Mouse (Mus musculus) CH12.LX (cell line): ENCODE measurements around the gene Mrap2. TPM values are rescaled to one million over a fixed set of nuclear protein-coding genes. Genes with fewer than 3 reads are reported as not detected.

ENCODE experiments used
- DNase-seq: peaks from one replicate; pipeline ENCODE4 v3.0.0-alpha.2; 2013; ENCODE audit errors: extremely low read depth
- H3K27ac ChIP-seq: 2 replicates; pipeline ENCODE4 v1.5.1; 2012; ENCODE audit warnings: low read depth, mild to moderate bottlenecking, control low read depth, moderate library complexity; ENCODE audit not compliant: insufficient read depth
- H3K27me3 ChIP-seq: replicated peaks from 2 replicates; pipeline ENCODE3; 2012; ENCODE audit warnings: inconsistent platforms
- H3K36me3 ChIP-seq, 2 experiments: replicated peaks in 1 of 2; 2 replicates each; pipeline versions ENCODE3 to v1.6.1; 2012; ENCODE audit warnings: inconsistent platforms in 1 of 2, low read length in 1 of 2, mild to moderate bottlenecking in 1 of 2, mixed read lengths in 1 of 2, moderate library complexity in 1 of 2; ENCODE audit not compliant: control insufficient read depth in 1 of 2, insufficient read depth in 1 of 2
- H3K4me1 ChIP-seq, 2 experiments: 2 replicates each; pipeline ENCODE4 v1.6.1; 2012; ENCODE audit warnings: inconsistent platforms in 1 of 2, moderate library complexity in 1 of 2; ENCODE audit not compliant: insufficient read depth in 2 of 2, control insufficient read depth in 1 of 2
- H3K4me2 ChIP-seq: 2 replicates; pipeline ENCODE4 v1.6.1; 2012; ENCODE audit warnings: low read depth, mild to moderate bottlenecking, control low read depth; ENCODE audit not compliant: poor library complexity, insufficient read depth, severe bottlenecking
- H3K4me3 ChIP-seq, 3 experiments: fragments of 150-350 bp in 1 of 3; sonication (generic) in 1 of 3; replicated peaks in 1 of 3; 2 replicates each; pipeline versions ENCODE3 to v1.5.1; 2011 to 2012; ENCODE audit warnings: low read depth in 2 of 3, low read length in 2 of 3, mild to moderate bottlenecking in 2 of 3, moderate library complexity in 2 of 3, control low read depth in 1 of 3, improper control_type of control experiment in 1 of 3, inconsistent platforms in 1 of 3, mixed read lengths in 1 of 3; ENCODE audit not compliant: poor library complexity in 1 of 3
- H3K79me2 ChIP-seq: replicated peaks from 2 replicates; pipeline ENCODE4 v1.6.1; 2012; ENCODE audit warnings: mild to moderate bottlenecking, moderate library complexity; ENCODE audit not compliant: control insufficient read depth, poor library complexity, insufficient read depth, severe bottlenecking; ENCODE audit errors: extremely low read depth
- H3K9ac ChIP-seq: 2 replicates; pipeline ENCODE4 v1.6.1; 2012; ENCODE audit warnings: low read depth, mild to moderate bottlenecking, control low read depth, moderate library complexity; ENCODE audit not compliant: insufficient read depth
- H3K9me3 ChIP-seq: replicated peaks from 2 replicates; pipeline ENCODE3; 2012; ENCODE audit warnings: low read length, inconsistent platforms, mixed read lengths
- BHLHE40 ChIP-seq: IDR thresholded peaks from 2 replicates; pipeline ENCODE4 v1.6.1; 2011; ENCODE audit warnings: mild to moderate bottlenecking, low read depth, low read length, improper control_type of control experiment
- CHD2 ChIP-seq: IDR thresholded peaks from 2 replicates; pipeline ENCODE4 v1.6.1; 2011; ENCODE audit warnings: low read length, improper control_type of control experiment
- E2F4 ChIP-seq: IDR thresholded peaks from 2 replicates; pipeline ENCODE4 v1.6.1; 2011; ENCODE audit warnings: low read depth, low read length, improper control_type of control experiment; ENCODE audit not compliant: insufficient replicate concordance
- ETS1 ChIP-seq: conservative IDR thresholded peaks from 2 replicates; pipeline ENCODE4 v1.6.1; 2012; ENCODE audit warnings: low read depth, mild to moderate bottlenecking, inconsistent platforms, low read length, improper control_type of control experiment, moderate library complexity
- HCFC1 ChIP-seq: IDR thresholded peaks from 2 replicates; pipeline ENCODE4 v1.6.1; 2012; ENCODE audit warnings: low read depth, mild to moderate bottlenecking, inconsistent platforms, low read length, improper control_type of control experiment
- JUND ChIP-seq: conservative IDR thresholded peaks from 2 replicates; pipeline ENCODE4 v1.6.1; 2011; ENCODE audit warnings: low read depth, low read length, improper control_type of control experiment
- KAT2A ChIP-seq: IDR thresholded peaks from 2 replicates; pipeline ENCODE4 v1.6.1; 2012; ENCODE audit warnings: low read length, improper control_type of control experiment, inconsistent platforms; ENCODE audit not compliant: insufficient replicate concordance
- MYC ChIP-seq: IDR thresholded peaks from 2 replicates; pipeline ENCODE4 v1.6.1; 2011; ENCODE audit warnings: low read depth, mild to moderate bottlenecking, improper control_type of control experiment, low read length
- POLR2A ChIP-seq: IDR thresholded peaks from 2 replicates; pipeline ENCODE4 v1.6.1; 2011; ENCODE audit warnings: low read depth, mild to moderate bottlenecking, improper control_type of control experiment, low read length
- RAD21 ChIP-seq: IDR thresholded peaks from 2 replicates; pipeline ENCODE4 v1.6.1; 2011; ENCODE audit warnings: low read depth, mild to moderate bottlenecking, low read length, improper control_type of control experiment, moderate library complexity
- SIN3A ChIP-seq: IDR thresholded peaks from 2 replicates; pipeline ENCODE4 v1.6.1; 2012; ENCODE audit warnings: low read length, improper control_type of control experiment, inconsistent platforms
- SMC3 ChIP-seq: IDR thresholded peaks from 2 replicates; pipeline ENCODE4 v1.6.1; 2011; ENCODE audit warnings: low read depth, low read length, improper control_type of control experiment
- TBP ChIP-seq: conservative IDR thresholded peaks from 2 replicates; pipeline ENCODE4 v1.6.1; 2011; ENCODE audit warnings: low read depth, low read length, improper control_type of control experiment
- TCF12 ChIP-seq: IDR thresholded peaks from 2 replicates; pipeline ENCODE4 v1.6.1; 2014; ENCODE audit warnings: low read depth, mild to moderate bottlenecking, inconsistent platforms, low read length, improper control_type of control experiment
- UBTF ChIP-seq: IDR thresholded peaks from 2 replicates; pipeline ENCODE4 v1.6.1; 2012; ENCODE audit warnings: low read depth, mild to moderate bottlenecking, inconsistent platforms, low read length, improper control_type of control experiment, moderate library complexity
- ZC3H11A ChIP-seq: IDR thresholded peaks from 2 replicates; pipeline ENCODE4 v1.6.1; 2012; ENCODE audit warnings: low read depth, mild to moderate bottlenecking, inconsistent platforms, low read length, improper control_type of control experiment
- ZMIZ1 ChIP-seq: IDR thresholded peaks from 2 replicates; pipeline ENCODE4 v1.6.1; 2012; ENCODE audit warnings: low read depth, mild to moderate bottlenecking, inconsistent platforms, low read length, improper control_type of control experiment
- dilution Hi-C: fragments of 300-500 bp; cut with MboI; formaldehyde crosslinking; loops from 2 replicates; pipeline ENCODE4 v1.14.3; 2020; ENCODE audit warnings: low sequenced_read_pairs; ENCODE audit not compliant: extremely low pct_unique_long_range_greater_than_20kb, extremely low pct_ligation_motif_present
- in situ Hi-C: fragments of 300-500 bp; cut with MboI; formaldehyde crosslinking; loops from 3 replicates; pipeline ENCODE4 v1.14.3; 2019; ENCODE audit warnings: low sequenced_read_pairs, low pct_ligation_motif_present, low pct_unique_long_range_greater_than_20kb, mixed read lengths
- polyA plus RNA-seq: library from polyadenylated mRNA; unstranded; fragments of >175 nt; gene quantifications from 2 replicates; pipeline ENCODE4 v1.2.1, GENCODE M21; 2012; ENCODE audit warnings: low read depth; ENCODE audit not compliant: insufficient read length
- total RNA-seq, 2 experiments: library from RNA; depleted of rRNA; stranded (reverse); fragments of 300-350 nt in 1 of 2; fragments of >200 nt in 1 of 2; gene quantifications; 2 replicates each; pipeline ENCODE4 v1.2.3; 2012 to 2014

Mrap2 gene
- total and polyA plus RNA-seq, 3 experiments: not detected

- Histone ChIP-seq H3K36me3 (no peaks in the 10 kb centered on the region), H3K27ac (no peak overlapping the region), H3K9me3 (no peaks in the 10 kb centered on the region), H3K4me3 (no peak overlapping the region), H3K27me3 (no peaks in the 10 kb centered on the region), H3K79me2 (no peaks in the 10 kb centered on the region), H3K4me2 (no peak overlapping the region), H3K9ac (no peak overlapping the region)
- dilution Hi-C loops: no loop called here
- TF ChIP-seq UBTF (no peak), ZMIZ1 (no peak)
- TF ChIP-seq, all 38 proteins: peak for 0
- H3K4me1 ChIP-seq: 0 out of 4 replicates have a peak, but pooled peaks cover 0 to 4% of the 10 kb centered on the region in 2 experiments
- in situ Hi-C loops: no loop called here
- no peak for DNase-seq
These were observed 18.5 kb downstream of the Mrap2 start for GRCm38 (mm10) chr9:87162559-87162958.

- Histone ChIP-seq H3K4me2 (no peak overlapping the region), H3K4me1 (peaks cover 0 to 17% of the 10 kb centered on the region in 2 experiments; a peak in 2 of 4 replicates), H3K9ac (no peak overlapping the region), H3K4me3 (no peak overlapping the region), H3K36me3 (no peaks in the 10 kb centered on the region), H3K9me3 (no peaks in the 10 kb centered on the region), H3K27ac (no peak overlapping the region), H3K79me2 (no peaks in the 10 kb centered on the region), H3K27me3 (no peaks in the 10 kb centered on the region)
- dilution Hi-C loops: no loop called here
- DNase-seq: no peak
- in situ Hi-C loops: no loop called here
- TF ChIP-seq RAD21: no peak
These were observed 23.1 kb downstream of the Mrap2 start for GRCm38 (mm10) chr9:87167001-87167830.

GRCm38 (mm10) chr9:87168051-87168450 lies 23.9 kb downstream of the Mrap2 start:
- peaks cover 0 to 16% of the 10 kb centered on the region in 2 experiments; a peak in 2 of 4 replicates for H3K4me1 ChIP-seq
- no peaks in the 10 kb centered on the region for H3K36me3 ChIP-seq
- H3K4me2 ChIP-seq: no peak overlapping the region
- H3K9me3 ChIP-seq: no peaks in the 10 kb centered on the region
- in situ Hi-C loops (no loop called here), dilution Hi-C loops (no loop called here)
- H3K4me3 ChIP-seq: no peak overlapping the region
- H3K9ac ChIP-seq: no peak overlapping the region
- H3K27ac ChIP-seq: no peak overlapping the region
- H3K79me2 ChIP-seq: no peaks in the 10 kb centered on the region
- TF ChIP-seq E2F4: no peak
- no peaks in the 10 kb centered on the region for H3K27me3 ChIP-seq
- no peak for DNase-seq

- DNase-seq: no peak
- Histone ChIP-seq H3K9ac (no peak overlapping the region), H3K27me3 (no peaks in the 10 kb centered on the region), H3K4me3 (no peak overlapping the region), H3K4me1 (peaks cover 0 to 13% of the 10 kb centered on the region in 2 experiments; a peak in 2 of 4 replicates), H3K36me3 (no peaks in the 10 kb centered on the region), H3K9me3 (no peaks in the 10 kb centered on the region), H3K79me2 (no peaks in the 10 kb centered on the region), H3K4me2 (no peak overlapping the region), H3K27ac (no peak overlapping the region)
- in situ Hi-C loops (no loop called here), dilution Hi-C loops (no loop called here)
- TF ChIP-seq POLR2A (no peak), CHD2 (no peak), MYC (no peak), RAD21 (no peak), SIN3A (no peak), KAT2A (no peak), TCF12 (no peak), UBTF (no peak), SMC3 (no peak), HCFC1 (no peak), TBP (no peak), ETS1 (no peak), ZMIZ1 (no peak), JUND (no peak), ZC3H11A (no peak), BHLHE40 (no peak)
These were observed 25.0 kb downstream of the Mrap2 start for GRCm38 (mm10) chr9:87169144-87169543.
